Mouse (Mus musculus) spleen, postnatal 10 days (tissue): ENCODE data around the gene Gm9958.

Source experiments
- DNase-seq, 2 experiments: peaks; one replicate each; pipeline ENCODE4 v3.0.0; 2021 to 2022; ENCODE audit warnings: low spot score in 2 of 2

Gene Gm9958

DNA sequence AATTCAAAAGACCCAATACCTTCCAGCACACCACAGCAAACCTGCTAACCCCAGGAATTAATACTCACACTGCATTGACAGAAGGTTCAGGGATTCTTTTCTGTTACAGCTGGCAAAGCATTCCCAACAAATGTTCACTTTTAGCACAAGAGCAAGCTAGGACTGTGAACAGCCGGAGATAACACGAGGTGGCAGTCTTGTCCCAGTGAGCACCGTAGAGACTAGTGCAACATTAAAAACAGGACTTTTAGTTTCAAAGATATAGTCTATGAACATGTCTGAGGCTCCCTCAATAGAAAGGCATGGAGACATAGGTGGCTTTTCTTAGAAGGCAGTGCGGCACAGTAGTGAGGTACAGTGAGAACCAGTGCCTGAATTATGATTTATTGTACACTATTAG lies 38.2 kb downstream of the Gm9958 start:
- DNase-seq = no peak

DNA sequence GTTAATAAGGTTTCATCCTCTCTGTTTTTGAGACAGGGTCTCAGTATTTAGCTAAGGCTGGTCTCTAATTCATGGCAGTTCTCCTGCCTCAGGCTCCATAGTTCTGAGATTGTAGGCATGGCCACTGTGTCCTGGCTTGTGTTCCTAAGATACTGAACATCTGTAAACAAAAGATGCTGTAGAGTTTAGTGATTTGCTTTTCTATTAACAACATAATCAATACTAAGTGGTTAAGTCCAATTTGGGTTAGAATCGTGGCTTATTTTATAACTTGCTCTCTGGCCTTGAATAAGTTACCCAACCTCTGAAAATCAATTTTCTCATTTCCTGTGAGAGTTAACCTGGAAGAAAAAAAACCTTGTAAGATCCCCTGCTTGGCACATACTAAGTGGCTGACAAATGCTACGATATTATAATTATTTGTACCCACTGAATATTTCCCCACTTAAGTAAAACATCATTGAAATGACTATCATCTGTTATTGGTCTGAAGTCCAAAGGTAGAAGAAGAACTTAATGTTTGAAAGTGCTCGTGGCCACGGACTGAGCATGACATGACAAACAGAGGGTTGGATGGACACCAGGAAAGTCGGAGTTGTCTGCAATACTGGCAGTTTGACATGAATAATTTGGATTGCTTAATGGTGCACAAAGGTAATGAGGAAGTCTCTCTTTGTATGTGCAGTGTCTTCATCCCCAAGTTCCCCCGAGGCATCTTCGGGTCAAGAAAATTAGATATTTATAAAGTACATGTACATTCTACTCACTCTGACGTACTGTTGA lies 47.3 kb downstream of the Gm9958 start:
- no peak for DNase-seq

DNA sequence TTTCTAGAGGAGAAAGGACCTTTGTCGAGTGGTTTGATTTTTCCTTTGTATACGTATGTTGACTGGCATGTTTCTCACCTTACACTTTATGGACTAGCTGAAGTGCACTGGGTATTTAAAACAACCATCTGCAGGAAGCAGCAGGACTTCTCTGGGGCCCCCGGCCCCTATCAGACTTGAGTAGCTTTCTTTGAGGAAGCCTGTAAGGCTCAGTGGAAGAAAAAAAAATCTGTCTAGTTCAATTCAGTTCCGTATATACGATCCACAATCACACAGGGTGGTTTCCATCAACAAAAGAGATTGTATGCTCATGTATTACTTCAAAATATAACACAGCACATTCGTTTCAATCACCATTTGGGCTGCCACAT lies 47.9 kb downstream of the Gm9958 start:
- DNase-seq = no peak
